Mouse (Mus musculus): ENCODE measurements around the gene Lrrc28. TPM values are rescaled to one million over a fixed set of nuclear protein-coding genes. Genes with fewer than 3 reads are reported as not detected.

Gene Lrrc28
- polyA plus RNA-seq (2012; rRNA removed), result 6.4 and 6.5 TPM in 2 replicates

GRCm38 (mm10) chr7:67644833-67645680 is at the start of gene Lrrc28:
Lrrc28 (minus strand) TSS chr7:67645268.

GRCm38 (mm10) chr7:67647277-67647676 is 2.2 kb upstream of the Lrrc28 start, which contains the start of gene Ttc23:
Ttc23 (plus strand) TSS chr7:67647410.

Other genes starting within 250 kb of the Lrrc28 start
- gene Ttc23, start 2.1 kb upstream of the Lrrc28 start, polyA plus RNA-seq (2012; rRNA removed), result 5.9 and 7.2 TPM in 2 replicates
- gene Synm, start 114.5 kb upstream of the Lrrc28 start, polyA plus RNA-seq (2012; rRNA removed), result 0.04 and 0.05 TPM in 2 replicates

All from liver, embryonic 18 days (tissue).